Mouse (Mus musculus): ENCODE measurements around the gene Gskip. TPM values are rescaled to one million over a fixed set of nuclear protein-coding genes. Genes with fewer than 3 reads are reported as not detected.

Gskip gene
- total RNA-seq (2015) (16.8 and 23.4 TPM in 2 replicates), total RNA-seq (2017) (11.7 and 14.6 TPM in 2 replicates)

DNA sequence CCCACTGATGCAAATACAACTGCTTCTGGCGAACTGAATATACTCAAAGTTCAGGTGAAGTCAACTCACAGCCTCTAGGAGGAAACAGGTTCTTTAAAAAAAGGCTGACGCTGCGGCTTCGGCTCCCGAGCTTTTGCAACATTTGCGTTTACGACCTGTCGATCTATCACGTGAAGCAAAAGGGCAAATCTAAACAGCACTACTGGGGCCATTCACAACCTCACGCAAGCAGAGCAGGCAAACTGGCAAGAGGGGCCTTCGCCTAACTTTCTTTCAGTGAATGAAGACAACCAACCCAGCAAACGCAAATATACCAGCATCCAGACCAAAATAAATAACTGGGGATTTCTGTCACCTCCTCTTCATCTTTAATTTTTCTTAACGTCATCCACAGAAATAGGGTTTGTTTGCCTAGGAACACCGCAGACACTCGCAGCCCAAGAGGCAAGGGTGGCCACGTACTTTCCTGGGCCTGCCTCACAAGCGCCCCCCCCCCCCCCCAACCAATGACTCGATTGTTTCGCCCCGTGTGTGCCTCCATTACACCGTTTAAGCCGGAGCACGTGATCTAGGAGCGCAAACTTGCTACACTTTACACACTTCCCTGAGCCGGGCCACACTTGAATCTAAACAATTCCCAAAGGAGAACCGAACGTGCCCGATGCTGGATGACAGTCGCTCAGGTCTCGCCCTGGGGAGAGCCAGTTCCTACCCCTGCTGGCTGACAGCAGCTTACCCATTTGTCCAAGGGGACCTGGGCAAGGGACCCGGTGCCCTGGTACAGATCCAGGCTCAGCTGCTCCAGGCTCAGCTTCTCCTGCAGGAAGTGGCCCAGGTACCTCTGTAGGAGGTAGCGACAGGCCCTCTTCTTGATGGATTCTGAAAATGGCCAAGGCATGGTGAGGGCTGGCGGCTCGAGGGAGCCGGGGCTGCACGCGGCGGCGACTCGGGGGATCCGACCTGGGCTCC, at the start of gene Gskip:
Gskip (plus strand) TSS at position 897 of the 969 bp plus-strand sequence.
- ATAC-seq (replicated peaks; ENCODE audit: poor library complexity) = peak; percentile 52

DNA sequence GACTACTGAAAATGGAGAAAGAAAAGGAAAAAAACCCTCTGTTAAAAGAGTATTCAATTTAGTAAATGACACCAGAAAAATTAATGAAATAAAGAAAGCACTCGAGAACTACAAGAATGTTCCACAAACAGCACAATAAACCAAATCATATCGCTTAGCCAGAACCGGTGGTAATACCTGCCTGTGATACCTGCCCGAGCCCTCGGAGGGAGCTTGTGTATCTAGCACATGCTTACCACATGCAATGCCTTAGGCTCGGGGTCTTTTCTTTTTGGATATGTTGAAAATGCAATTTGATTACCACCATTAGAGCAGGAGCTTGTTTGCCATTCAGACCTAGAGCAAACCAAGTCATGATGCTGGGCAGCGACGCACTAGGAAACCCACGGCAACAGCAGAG, 48.1 kb upstream of the Gskip start:
- no peak for ATAC-seq (replicated peaks; ENCODE audit: poor library complexity)

DNA sequence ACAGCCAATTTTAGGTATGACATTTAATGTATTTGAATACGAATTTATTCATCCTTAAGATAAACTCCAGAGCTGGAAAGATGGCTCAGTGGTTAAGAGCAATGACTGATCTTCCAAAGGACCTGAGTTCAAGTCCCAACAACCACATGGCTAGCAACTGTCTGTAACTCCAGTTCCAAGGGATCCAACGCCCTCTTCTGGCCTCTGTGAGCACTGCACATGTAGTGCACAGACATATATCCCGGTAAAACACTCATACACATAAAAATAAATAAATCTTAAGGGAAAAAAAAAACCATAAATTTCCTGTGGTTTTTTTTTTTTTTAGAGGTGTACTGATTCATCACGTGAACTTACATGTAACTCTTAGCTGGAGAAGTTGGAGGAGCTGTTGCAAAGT, 47.1 kb upstream of the Gskip start:
- ATAC-seq (replicated peaks; ENCODE audit: poor library complexity) = 0 out of 2 replicates have a peak, but pooled peaks have one; percentile 31

DNA sequence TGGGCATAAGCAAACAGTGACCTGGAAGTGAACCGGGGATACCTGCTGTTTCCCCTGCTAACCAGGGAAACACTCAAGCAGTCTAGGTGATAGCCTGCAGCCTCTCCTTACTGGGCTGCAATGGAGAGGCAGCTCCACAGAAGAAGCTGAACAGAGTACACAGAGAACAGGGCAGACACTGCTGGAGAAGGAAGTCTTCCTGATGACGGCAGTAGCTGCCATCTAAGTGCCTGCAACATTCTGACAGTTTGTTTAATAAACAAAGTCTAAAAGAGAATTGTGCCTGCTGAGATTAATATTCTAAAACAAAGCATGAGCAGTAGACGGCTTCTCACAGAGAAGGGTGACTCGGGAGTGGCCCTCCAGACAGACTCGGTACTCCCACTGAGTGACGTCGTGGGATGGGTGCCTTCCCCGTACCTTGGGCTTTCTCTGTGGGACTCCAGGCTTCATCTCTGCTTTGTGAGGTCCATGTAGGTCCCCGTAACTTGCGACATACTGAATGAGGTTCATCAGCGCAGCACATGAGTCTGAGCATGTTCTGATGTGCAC, 41.8 kb upstream of the Gskip start:
- ATAC-seq (replicated peaks; ENCODE audit: poor library complexity) = no peak

DNA sequence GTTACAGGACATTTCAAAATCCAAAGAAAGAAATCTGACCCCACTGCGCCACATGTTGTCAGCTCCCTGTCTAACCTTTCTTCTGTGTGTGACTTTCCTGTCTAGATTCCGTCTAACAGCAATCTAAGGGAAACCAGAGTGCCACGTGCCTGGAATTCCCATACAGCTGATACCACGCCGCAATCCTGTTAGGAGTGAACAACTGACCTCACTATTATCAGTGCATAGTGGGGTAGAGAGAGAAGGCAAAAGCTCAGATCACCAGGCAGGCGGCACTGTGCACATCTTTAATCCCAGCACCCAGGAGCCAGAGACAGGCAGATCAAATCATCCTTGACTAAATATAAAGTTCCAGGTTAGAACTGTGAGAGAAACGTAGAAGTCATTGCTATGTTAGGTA, 28.8 kb upstream of the Gskip start:
- no peak for ATAC-seq (replicated peaks; ENCODE audit: poor library complexity)

DNA sequence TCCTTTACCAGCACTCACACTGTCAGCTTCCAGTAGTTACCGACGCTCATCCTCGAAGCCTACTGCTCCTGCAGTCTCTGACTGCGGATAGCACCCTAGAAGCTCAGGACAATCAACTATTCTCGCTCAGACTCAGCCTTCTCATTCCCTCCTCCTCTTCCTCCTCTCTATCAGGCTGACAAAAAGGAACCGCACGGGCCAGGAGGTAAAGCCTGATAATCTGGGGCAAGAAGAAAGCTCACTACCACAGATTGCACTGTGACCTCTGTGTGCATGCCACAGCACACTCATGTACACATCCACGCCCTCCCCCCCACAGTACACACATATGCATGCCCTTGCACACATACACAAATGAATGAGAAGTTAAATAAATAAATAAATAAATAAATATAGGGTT, 8.4 kb upstream of the Gskip start:
- peak; percentile 81 for ATAC-seq (replicated peaks; ENCODE audit: poor library complexity)

DNA sequence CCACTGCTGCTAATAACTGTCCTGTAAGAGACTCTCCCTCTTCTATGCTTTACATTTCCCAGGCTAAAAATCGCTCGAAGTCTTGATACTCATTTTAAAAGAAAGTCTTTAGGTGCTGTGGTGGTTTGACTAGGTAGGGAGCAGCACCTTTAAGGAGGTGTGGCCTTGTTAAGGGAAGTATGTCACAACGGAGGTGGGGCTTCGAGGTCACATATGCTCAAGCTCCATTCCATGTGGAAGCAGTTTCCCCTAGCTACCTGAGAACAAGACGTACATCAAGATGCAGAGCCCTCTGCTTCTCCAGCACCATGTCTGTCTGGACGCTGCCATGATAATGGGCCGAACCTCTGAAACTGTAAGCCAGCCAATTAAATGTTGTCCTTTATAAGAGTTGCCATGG, 6.4 kb upstream of the Gskip start:
- ATAC-seq (replicated peaks; ENCODE audit: poor library complexity) = no peak

DNA sequence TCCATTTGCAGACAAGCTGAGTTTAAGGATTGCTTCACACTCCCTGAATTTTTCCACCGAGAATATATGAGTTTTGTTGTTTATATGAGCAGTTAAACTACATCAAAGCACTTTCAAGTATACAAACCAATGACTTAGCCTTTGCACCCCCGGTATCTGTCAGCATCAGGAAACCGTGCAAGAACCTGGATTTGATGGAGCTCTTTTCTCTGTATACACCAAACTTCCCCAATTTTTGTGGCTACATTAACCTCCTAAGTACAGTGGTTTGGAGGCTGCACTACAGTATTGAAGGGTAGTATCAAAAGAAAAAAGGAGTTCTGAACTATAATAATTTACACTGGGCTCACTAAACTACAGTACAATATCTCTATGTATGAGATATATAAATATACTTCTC, 5.9 kb upstream of the Gskip start:
- no peak for ATAC-seq (replicated peaks; ENCODE audit: poor library complexity)

DNA sequence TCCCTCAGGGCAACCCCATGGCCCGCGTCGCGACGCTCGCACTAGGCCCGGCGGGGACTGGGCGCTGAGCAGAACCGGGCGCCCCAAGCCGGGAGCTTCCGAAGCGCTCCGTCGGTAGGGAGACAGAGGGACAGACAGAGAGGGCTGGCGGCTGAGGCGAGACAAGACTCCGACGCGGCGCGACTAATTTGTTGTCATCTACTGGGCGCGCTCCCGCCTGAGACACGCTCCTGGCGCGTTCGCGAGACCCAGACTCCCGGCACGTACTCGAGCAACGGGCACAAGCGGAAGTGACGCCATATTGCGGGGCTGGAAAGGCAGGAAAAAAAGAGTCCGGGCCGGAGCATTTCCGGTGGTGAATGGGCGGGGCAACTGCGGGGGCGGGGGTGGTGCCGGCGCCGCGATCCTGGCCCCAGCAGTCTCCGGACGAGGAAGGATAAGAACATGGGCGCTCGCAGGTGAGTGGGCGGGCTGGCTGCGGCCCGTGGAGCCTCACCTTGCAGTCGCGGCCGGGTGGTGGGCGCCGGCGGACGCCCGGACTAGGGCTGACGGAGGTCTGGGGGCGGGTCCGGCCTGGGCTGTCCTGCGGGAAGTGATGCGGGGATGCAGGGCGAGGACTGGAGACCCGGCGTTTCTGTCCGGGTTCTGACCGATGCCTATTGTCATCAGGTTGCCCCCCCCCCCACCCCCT, 517 bp downstream of the Gskip start, which contains the start of gene Atg2b:
Atg2b (minus strand) TSS at position 211 of the 691 bp plus-strand sequence.
- ATAC-seq (replicated peaks; ENCODE audit: poor library complexity) = peak; percentile 81

DNA sequence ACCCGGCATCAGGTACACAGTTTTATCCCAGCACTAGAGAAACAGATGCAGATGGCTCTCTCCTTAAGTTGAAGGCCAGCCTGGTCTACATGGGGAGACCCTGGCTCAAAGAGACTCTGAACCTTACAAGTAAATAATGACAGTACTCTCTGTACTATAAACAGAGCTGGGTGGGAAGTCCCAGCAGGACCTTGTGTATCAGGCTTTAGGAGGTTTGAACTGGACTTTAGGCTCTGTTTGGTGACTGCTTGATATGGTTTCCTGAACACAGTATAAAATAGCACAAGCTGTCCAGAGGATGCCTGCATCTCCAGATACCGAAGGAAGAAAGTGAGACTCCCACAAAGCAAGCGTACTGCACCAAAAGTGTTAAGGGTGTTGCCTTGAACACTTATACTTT, 2.2 kb downstream of the Gskip start:
- no peak for ATAC-seq (replicated peaks; ENCODE audit: poor library complexity)

DNA sequence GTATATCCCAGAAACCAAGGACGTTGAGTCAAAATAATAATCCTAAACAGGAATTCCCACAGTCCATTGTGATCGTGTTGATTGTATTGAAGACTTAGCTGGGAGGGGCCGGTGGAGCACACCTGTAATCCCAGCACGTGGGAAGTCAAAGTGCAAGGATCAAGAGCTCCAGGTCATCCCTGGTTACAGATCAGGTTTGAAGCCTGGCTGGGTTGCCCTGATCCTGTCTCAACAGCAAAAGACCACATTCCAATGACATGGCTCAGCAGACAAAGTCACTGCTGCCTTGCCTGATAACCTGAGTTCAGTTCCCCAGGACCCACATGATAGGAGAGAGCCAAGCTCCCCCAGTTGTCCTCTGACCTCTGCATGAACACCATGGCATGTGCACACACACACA, 2.8 kb downstream of the Gskip start:
- ATAC-seq (replicated peaks; ENCODE audit: poor library complexity) = no peak

DNA sequence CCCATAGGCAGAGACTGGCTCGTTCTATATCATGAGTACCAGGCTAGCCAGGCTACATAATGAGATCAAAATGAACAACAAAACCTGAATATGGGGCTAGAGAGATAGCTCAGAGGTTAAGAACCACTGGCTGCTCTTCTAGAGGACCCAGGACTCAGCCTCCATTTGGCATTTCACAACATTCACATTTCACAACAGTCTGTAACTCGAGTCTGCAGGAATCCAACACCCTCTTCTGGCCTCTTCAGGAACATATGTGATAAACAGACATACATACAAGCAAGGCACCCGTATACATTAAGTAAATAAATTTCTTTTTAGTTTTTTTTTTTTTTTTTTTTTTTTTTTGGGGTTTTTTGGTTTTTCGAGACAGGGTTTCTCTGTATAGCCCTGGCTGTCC, 3.9 kb downstream of the Gskip start:
- peak; percentile 35; the same call in 1 of the 2 replicates for ATAC-seq (replicated peaks; ENCODE audit: poor library complexity)

DNA sequence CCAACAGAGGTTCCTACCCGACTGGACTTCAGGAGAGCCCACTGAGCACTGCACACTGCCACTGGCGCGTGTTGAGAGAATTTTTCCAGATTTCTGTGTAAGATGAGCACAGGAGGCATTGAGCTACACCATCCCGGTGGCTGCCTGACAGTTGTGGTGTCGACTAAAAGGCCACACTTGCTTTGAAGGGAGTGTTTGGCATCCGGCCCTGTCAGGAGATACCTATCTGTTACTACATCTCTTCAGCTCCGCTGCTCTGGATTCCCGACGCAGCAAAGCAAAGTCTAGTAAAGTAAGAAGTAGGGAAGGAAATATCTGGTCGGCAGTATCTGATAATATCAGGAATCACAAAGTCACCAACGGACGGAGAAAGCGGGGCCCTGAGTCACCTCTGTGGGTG, 4.8 kb downstream of the Gskip start:
- ATAC-seq (replicated peaks; ENCODE audit: poor library complexity) = no peak

DNA sequence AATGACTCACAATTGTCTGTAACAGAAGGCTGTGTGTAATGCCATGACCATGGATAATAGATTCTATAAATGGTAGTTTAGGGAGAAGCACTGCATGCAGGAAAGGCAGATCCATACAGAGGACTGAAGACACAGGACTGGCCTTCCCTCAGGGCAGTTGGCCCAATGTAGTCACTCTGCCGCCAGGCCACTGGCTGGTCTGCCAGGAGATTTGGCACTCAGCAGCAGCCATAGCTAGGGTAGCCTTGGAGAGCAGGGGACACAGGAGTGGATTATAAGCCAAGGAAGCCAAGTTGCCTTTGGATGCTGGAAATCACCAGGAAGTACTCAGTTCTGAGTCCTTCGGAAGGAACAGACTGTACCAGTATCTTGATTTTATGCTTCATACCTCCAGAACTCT, 9.4 kb downstream of the Gskip start:
- no peak for ATAC-seq (replicated peaks; ENCODE audit: poor library complexity)

DNA sequence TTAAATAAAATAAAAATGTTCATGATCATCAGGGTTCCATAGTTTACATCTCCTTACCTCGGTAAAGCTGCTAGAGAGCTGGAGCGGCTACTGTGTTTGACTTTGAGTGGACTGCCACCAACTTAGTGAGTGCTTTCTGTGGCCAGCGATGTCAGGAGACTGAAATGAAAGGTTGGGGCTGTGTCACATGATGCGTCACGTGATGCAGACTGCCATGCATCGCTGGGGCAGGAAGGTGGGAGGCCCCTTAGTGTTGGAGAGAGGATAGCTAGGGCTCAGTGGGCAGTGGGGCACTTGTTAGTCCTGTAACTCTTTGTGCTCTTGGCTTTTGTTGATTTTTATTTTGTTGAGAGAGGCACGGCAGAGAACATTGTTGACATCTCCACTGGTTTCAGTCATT, 11.2 kb downstream of the Gskip start:
- no peak for ATAC-seq (replicated peaks; ENCODE audit: poor library complexity)

DNA sequence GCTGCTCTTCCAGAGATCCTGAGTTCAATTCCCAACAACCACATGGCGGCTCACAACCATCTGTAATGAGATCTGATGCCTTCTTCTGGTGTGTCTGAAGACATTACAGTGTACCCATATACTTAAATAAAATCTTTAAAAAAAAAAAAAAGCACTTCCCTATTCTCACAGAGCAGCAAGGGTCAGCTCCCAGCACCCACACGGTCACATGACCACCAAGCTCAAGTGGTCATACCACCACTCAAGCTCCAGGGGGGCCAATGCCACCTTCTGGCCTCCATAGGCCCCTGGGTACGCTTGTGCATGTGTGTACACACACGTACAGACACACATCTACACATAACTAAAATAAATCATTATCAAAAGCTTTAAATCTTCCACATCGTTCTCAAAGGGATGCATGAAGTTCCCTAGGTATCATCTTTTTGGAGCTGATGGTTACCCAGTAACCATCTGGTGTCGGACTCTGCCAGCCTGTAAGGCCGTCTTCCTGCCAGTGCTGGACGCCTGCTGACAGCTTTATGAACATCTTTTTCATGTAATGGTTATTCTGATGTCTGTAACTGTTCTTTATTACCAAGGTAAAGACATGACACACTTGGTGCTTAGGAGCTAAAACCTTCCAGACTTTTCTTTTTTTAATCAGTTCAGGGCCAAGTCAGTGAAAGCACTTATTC, 12.6 kb downstream of the Gskip start:
- no peak for ATAC-seq (replicated peaks; ENCODE audit: poor library complexity)

DNA sequence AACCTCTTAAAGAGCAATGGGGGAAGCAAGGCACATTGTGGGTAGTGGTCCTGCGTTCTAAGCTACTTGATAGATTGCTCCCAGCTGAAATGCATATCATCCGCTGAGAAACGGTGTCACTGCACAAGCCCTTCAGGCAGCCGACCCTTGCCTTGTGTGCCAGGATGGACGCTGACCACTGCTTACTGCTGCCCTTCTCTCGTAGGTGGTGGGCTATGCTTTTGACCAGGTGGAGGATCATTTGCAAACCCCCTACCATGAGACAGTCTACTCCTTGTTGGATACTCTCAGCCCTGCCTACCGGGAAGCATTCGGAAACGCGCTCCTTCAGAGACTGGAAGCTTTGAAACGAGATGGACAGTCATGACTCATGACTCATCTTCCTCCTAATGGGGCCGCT, 15.8 kb downstream of the Gskip start:
- ATAC-seq (replicated peaks; ENCODE audit: poor library complexity) = no peak

DNA sequence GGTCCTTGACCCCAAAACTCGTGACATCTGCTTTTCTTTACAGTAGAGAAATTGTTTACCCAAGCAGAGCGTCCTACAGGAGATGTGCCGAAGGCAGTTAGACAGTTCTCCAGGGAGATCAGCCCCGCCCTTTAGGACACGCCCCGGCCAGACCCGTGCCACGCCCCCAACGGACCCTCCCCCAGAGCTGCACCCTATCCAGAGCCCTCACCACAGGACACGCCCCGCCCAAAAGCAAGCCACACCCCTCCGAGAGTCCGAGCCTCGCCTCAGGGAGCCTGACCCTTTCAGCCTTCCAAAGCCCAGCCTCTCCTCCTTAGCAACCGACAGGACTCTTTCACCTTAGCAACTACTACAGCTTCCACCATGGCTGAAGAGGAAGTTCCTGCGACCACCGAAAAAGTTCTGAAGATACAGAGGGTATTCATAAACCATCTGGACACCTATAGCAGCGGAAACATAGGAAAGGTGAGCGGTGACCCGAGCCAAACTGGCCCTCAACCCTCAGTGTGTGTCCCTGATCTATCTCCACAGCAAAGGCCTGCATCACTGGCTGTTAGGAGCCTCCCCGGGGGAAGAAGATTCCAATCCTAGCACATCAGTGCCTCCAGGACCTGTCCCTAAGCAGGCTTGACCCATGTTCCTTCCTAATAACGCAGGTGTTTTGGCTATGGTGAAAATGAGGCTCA, 21.3 kb downstream of the Gskip start, which contains the start of gene Ak7:
Ak7 (plus strand) TSS at position 178 of the 689 bp plus-strand sequence.
- ATAC-seq (replicated peaks; ENCODE audit: poor library complexity) = peak; percentile 99

DNA sequence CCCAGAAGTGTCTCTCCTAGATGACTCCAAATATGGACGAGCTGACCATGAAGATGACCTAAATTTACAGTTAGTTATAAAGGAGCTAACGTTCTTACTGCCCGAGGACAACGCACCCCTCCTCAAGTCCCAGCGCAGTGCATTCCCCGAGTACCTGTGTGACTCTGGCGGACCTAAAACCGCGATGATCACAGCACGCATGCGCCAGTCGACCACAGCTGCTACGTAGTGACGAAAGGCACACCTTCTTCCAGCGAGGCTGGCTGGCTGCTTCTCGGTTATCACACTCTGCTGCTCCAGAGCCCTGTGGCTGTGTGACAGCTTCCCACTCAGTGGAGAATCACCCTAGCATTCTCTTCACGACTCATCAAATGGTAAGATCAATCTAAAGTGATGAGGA, 34.0 kb downstream of the Gskip start:
- ATAC-seq (replicated peaks; ENCODE audit: poor library complexity) = peak; percentile 75

DNA sequence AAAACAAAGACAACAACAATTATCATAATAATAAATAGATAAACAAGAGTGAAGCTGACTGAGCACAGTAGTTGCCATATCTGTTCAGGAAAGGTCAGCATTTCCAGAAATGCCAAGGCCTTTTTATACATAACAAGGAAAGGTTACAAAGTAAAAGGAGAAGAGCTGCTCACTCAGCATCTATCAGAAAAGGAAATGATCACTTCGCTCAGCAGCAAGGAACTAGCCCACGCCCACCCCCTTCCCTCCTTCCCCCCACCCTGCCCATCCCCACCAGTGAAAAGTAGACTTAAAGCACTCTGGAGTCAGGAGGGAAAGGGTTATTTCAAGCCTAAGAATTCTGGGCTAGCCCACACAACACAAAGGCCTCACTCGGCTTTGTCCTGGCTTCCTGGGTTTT, 35.6 kb downstream of the Gskip start:
- ATAC-seq (replicated peaks; ENCODE audit: poor library complexity) = no peak

Measured in megakaryocyte progenitor cell, adult 5-6 weeks (primary cell).